Mouse (Mus musculus) cortical plate, adult 2 months (tissue): ENCODE measurements at regions not wholly inside any gene's neighbourhood (a gene's known extent, or its start where the extent isn't known, plus 50 kb on each side); places are given as distances from the start of the nearest gene placed in this dataset.

ENCODE experiments used
- CTCF ChIP-seq: fragments of 200-500 bp; IDR thresholded peaks from 2 replicates; pipeline ENCODE4 v1.5.1; 2011; ENCODE audit warnings: mild to moderate bottlenecking, control low read depth, low read length; ENCODE audit not compliant: insufficient read depth; ENCODE audit errors: extremely low read depth
- POLR2A ChIP-seq: fragments of 200-500 bp; IDR thresholded peaks from 2 replicates; pipeline ENCODE4 v1.6.1; 2011; ENCODE audit warnings: mild to moderate bottlenecking, low read length, control low read depth; ENCODE audit not compliant: insufficient read depth; ENCODE audit errors: extremely low read depth

DNA sequence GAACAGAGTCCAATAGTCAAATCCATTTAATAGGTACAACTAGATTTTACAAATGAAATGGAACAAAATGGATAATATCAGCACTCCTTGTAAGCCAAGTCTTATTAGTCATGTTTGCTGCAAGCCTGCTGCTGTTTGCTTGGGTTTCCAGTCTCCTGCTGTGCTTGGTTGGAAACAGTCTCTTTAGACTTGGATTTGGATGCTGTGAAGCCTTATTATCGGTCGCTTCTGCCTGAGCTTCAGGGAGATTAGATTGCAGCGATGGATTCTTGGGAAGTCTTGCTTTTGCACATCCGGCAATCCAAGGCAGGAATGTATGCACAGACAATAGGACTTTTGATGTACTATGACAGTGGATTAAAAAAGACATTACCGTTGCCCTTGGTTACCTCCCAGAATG, 57.3 kb upstream of the Fam174b start:
- no peak for TF ChIP-seq CTCF
- no peak for TF ChIP-seq POLR2A
